Mouse (Mus musculus) lung, postnatal 0 days (tissue): ENCODE measurements at regions not wholly inside any gene's neighbourhood (a gene's known extent, or its start where the extent isn't known, plus 50 kb on each side); places are given as distances from the start of the nearest gene placed in this dataset.

ENCODE experiments used
- CTCF ChIP-seq: IDR thresholded peaks from 2 replicates; pipeline ENCODE4 v1.5.1; 2016; ENCODE audit warnings: antibody characterized with exemption, mild to moderate bottlenecking
- EP300 ChIP-seq: IDR thresholded peaks from 2 replicates; pipeline ENCODE4 v1.6.1; 2016; ENCODE audit warnings: antibody characterized with exemption, mild to moderate bottlenecking, control low read depth

DNA sequence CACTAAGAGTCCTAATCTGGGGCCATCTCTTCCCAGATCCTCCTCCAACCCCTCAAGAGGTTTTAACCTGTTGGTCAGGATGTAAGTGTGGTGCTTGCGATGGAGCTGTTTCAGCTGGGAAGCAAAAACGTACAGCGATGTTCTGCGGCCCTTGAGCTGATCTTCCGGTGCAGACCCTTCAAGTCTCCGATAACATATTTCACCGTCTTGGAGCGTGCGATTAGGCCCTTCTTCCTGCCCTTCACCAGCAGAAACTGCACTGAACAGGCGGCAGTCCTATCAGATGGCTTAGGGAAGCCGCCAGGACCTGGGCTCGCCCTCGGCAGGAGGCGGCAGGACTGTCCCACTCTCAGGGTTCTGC lies 90.1 kb upstream of the Vps8 start:
- TF ChIP-seq EP300, result no peak
- no peak for TF ChIP-seq CTCF
